Mouse (Mus musculus): ENCODE measurements around the gene Smc4.

Gene Smc4

GRCm38 (mm10) chr3:69004437-69005337, at the start of gene Smc4, which contains the start of gene Ift80:
Smc4 (plus strand) TSS chr3:69004738.
Ift80 (minus strand) TSS chr3:69004570.
- peak; percentile 96 to 98 for DNase-seq

- DNase-seq = no peak
These were observed 48.1 kb upstream of the Smc4 start for GRCm38 (mm10) chr3:68956454-68956853.

GRCm38 (mm10) chr3:68957413-68957812, 47.1 kb upstream of the Smc4 start:
- DNase-seq = no peak

GRCm38 (mm10) chr3:68964682-68965081, 39.9 kb upstream of the Smc4 start:
- DNase-seq = peak; percentile 39

- no peak for DNase-seq
These were observed 37.8 kb upstream of the Smc4 start for GRCm38 (mm10) chr3:68966527-68967285.

- DNase-seq = no peak
These were observed 37.1 kb upstream of the Smc4 start for GRCm38 (mm10) chr3:68967404-68967803.

- no peak for DNase-seq
These were observed 35.4 kb upstream of the Smc4 start for GRCm38 (mm10) chr3:68969091-68969590.

- no peak for DNase-seq
These were observed 31.0 kb upstream of the Smc4 start for GRCm38 (mm10) chr3:68973574-68973973.

GRCm38 (mm10) chr3:68974639-68975532, 29.7 kb upstream of the Smc4 start:
- no peak for DNase-seq

GRCm38 (mm10) chr3:68975533-68976490, 28.7 kb upstream of the Smc4 start:
- no peak for DNase-seq

GRCm38 (mm10) chr3:68977696-68978095, 26.8 kb upstream of the Smc4 start:
- DNase-seq = no peak

- DNase-seq = no peak
These were observed 25.4 kb upstream of the Smc4 start for GRCm38 (mm10) chr3:68979187-68979586.

- DNase-seq = no peak
These were observed 23.6 kb upstream of the Smc4 start for GRCm38 (mm10) chr3:68980898-68981297.

- DNase-seq = no peak
These were observed 18.0 kb upstream of the Smc4 start for GRCm38 (mm10) chr3:68986550-68986949.

- no peak for DNase-seq
These were observed 1.8 kb upstream of the Smc4 start for GRCm38 (mm10) chr3:69002781-69003180.

GRCm38 (mm10) chr3:69004055-69004436, 492 bp upstream of the Smc4 start:
- DNase-seq = no peak

- DNase-seq = peak; percentile 70 to 81
These were observed 1.1 kb downstream of the Smc4 start for GRCm38 (mm10) chr3:69005338-69006245.

- peak in 1 of 2 experiments; percentile 19 for DNase-seq
These were observed 1.8 kb downstream of the Smc4 start for GRCm38 (mm10) chr3:69006246-69006760.

GRCm38 (mm10) chr3:69008873-69009272, 4.3 kb downstream of the Smc4 start:
- no peak for DNase-seq

GRCm38 (mm10) chr3:69017181-69017580, 12.6 kb downstream of the Smc4 start:
- DNase-seq = no peak
